Mouse (Mus musculus) small intestine, adult 2 months (tissue): ENCODE measurements around the gene Slc35f3.

Source experiments
- CTCF ChIP-seq: fragments of 200-500 bp; IDR thresholded peaks from 2 replicates; pipeline ENCODE4 v1.5.1; 2012; ENCODE audit warnings: low read depth, mild to moderate bottlenecking, control low read depth, inconsistent platforms, low read length, moderate library complexity, mixed read lengths; ENCODE audit not compliant: insufficient replicate concordance, insufficient read length; ENCODE audit errors: extremely low read depth
- POLR2A ChIP-seq: fragments of 200-500 bp; IDR thresholded peaks from 2 replicates; pipeline ENCODE4 v1.6.1; 2012; ENCODE audit warnings: low read depth, mild to moderate bottlenecking, control low read depth, inconsistent platforms, low read length, moderate library complexity

- TF ChIP-seq CTCF (no peak), POLR2A (no peak)
Measured at GRCm38 (mm10) chr8:126326731-126327130, 28.4 kb downstream of the Slc35f3 start.
